Mouse (Mus musculus): Measurements from ENCODE around the gene Dpy19l3. TPM values are rescaled to one million over a fixed set of nuclear protein-coding genes. Genes with fewer than 3 reads are reported as not detected.
A peak's percentile ranks its signal among the peaks of the same experiment; 100 is the strongest.

Dpy19l3 gene
- 10 to 100 TPM; 48.2 to 62.0 TPM for total RNA-seq (2021)
- long read RNA-seq, experiment 1, full-length matches to known transcripts = 1 of 12 reads
- long read RNA-seq, experiment 1, partial matches to known transcripts = 3 of 12 reads
- long read RNA-seq, experiment 1, other reads (novel, unspliced or antisense) = 8 of 12 reads
- long read RNA-seq, experiment 2, full-length matches to known transcripts = 1 of 2 reads
- long read RNA-seq, experiment 2, partial matches to known transcripts = 0 of 2 reads
- long read RNA-seq, experiment 2, other reads (novel, unspliced or antisense) = 1 of 2 reads

DNA sequence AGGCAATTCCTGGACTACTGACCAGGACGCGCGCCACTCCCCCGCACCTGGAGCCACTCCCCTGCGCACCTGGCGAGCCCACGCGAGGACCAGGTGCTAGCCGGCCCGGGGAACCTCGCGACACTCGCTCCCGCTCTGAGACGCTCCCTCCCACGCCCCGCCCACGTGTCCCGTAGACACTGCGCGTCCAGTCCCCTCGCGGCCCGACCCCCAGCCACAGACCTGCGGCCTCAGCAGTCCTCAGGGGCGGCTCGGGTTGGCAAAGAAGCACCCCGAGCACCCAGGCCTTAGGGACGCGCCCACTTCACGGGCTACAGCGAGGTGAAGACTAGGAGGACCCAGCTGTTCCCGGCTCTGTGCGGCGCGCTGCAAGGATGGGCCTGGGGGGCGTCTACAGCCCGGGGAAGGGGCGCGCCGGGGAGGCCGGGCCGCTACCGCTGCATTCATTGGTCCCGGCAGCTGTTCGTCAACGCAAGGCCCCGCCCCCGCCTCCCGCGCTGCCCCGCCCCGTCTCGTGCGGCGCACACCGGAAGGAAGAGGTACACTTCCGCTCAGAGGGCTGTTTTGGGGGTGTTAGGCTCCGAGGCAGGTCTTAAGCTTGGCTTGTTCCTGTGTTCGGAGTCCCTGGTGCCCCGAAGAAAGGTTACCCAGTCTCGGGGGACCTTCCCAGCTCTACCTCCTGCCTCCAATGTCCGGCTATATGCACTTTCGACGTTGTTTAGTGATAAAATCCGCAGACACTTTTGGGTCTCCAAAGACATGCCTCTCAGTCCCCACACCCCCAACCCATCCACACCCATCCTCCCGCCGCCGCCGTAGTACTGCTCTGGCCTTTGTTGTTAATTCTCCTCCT lies at the start of gene Dpy19l3:
TSS of gene Dpy19l3 (minus strand) at position 422 of the 853 bp plus-strand sequence.
- peak; percentile 93 for DNase-seq

DNA sequence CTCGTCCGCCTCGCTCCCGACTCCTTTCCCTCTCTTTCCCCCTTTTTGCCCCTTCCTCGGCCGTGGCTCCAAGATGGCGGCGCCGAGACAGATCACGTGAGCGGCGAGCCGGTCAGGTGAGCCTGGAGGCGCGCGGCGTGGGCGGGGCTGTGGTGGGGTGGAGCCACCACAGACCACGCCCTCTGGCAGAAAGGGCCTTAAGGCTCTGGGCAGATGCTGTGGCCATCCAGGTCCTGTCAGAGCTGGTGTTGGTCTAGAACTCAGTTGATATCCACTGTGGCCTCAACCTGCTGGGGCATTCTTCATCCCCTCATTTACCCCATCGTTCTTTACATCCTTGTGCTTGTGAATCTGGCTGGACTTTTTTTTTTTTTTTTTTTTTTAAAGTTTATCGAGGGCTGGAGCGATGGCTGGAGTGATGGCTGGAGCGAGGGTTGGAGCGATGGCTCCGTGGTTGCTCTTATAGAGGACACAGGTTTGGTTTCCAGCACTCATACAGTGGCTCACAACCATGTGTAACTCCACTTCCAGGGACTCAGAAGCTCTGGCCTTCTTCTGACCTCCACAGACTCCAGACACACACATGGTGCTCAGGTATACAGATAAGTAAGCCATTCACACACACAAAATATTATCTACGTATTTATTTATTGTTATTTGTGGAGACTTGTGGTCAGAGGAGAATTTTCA lies 48.8 kb upstream of the Dpy19l3 start, which contains the start of gene Zfp507:
TSS of gene Zfp507 (minus strand) at position 98 of the 690 bp plus-strand sequence.
- peak; percentile 92 for DNase-seq

DNA sequence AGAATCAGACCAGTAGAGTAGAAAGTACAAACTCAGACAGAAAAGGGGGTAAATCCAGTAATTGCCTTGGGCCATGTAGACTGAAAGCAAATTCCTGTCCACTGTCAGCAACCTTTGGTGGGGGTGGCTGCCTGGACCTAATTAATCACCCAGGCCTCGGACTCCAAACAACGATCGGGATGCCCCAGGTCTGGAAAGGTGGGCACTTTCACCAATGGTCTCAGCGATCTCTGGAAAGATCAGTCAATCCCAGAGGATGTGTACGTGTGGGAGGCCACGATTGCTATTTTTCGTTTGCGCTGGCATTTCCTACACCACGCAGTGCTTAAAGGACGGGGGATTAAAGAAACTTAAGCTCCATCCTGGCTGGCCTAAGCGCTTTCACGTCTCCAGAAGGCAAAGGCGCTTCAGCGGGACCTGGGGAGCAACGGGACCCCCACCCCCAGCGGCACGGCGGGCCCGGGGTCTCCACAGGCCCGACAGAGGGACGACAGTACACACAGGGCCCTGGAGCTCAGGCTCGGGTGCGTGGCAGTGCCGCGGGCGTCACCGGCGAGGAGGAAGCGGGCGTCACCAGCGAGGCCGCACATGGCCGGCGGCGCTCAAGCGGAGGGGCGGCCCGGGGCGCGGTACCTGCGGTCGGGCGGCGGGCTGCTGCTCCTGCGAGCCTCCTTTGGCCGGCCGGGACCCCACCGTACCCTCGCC lies 48.1 kb upstream of the Dpy19l3 start:
- DNase-seq = peak; percentile 25 to 41

DNA sequence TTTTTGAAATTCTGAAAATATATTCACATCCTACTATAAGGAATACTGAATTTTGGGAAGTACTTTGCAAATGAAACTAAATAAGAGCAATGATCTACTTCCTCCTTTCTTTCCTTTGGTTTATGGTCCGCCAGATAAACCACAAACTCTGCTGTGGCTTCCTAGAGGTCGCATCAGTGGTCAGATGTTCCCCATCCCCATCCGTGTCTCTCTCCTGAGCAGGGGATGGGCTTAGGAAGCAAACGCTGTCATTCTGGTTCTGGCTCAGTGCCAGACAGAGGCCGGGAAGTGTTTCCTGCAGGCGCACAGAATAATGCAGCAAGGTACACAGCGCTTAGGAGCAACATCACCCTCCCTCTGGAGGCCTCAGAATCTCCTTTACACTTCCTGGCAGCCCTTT lies 41.9 kb upstream of the Dpy19l3 start:
- peak; percentile 27 to 28 for DNase-seq

DNA sequence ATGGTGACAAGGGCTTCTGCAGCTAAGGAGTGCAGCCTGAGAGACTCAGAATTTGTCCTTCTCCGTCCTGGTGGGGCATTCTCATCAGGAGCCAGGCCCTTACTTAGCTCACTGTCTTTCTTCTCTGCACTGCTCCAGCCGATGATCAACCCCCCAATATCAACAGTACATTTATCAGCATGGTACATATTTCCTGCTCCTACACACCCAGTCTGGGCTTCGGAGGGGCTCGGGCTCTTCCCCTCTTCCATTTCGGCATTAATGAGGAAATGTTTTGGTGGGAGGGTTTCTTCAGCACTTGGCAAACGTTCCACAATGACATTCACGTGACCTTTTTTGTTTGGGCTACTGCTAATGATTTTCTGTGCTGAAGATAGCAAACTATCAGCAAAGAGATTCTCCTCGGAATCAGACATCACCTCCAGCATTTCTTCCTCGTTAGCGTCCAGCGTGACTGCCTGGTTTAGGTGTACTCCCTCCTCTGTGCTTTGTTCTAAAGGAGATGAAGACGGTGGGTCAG lies 40.0 kb upstream of the Dpy19l3 start:
- DNase-seq = no peak

DNA sequence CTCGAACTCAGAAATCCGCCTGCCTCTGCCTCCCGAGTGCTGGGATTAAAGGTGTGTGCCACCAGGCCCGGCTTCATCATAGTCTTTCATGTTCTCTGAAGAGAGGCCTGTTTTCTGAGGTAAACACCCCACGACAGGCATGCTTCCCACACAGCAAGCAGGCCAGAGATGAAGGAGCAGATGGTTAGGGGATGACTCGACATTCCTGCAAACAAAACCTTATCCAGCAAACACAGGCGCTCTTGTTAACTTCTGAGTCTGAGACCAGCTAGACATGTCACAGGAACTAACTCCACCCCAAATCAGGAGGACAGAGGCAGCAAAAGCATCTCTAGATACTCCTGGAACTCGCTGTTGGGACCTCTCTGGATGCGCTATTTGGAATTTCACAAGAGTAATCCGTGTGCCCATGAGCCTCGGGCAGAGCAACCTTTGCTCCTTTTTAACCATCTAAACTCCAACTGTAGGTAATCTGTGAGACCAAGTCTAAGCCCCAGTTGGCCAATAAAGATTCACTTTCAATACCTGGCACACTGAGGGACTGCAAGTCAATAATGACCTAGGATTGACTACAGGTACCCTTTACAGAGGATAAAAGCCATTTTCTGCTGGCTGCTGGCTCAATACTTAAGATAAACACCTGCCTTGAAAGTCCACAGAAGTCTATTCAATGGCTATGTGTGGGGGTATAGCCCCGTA lies 38.0 kb upstream of the Dpy19l3 start:
- DNase-seq = no peak

DNA sequence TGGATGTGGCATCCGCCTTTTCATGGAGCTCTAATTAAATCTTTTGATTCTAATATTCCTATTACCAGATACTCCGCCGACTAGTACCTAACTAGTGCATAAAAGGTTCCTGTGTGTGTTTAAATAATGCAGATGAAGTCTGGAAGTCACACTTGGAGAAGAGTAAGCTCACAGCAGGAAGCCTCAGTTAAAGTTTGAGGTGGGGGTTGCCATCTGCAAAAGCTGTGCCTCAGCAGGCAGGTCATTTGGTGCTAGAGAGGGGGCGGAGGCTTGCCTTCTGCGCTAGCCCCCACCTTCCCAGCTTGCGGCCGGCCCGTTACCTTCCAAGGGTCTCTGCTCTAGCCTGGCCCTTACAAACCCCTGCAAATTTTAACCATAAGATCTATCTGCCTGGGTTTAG lies 36.7 kb upstream of the Dpy19l3 start:
- DNase-seq = no peak

DNA sequence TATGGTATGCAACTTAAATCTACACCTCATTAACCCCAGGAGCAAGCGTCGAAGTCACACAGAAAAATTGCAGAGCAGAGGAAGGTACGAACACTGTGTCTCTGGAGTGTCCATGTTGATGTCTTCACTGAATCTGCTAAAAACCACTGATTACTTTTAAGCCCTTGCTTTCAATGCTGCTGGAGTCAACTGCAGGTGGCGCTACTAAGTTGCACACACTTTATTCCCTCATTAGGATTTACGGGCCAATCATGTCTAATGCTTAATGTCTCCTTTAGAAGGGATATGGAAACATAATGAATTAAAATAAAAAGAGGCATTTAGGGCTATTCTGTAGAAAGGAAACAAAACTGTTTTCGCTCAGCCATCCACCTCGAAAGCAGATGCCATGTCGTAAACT lies 35.9 kb upstream of the Dpy19l3 start:
- peak; percentile 15 to 21 for DNase-seq

DNA sequence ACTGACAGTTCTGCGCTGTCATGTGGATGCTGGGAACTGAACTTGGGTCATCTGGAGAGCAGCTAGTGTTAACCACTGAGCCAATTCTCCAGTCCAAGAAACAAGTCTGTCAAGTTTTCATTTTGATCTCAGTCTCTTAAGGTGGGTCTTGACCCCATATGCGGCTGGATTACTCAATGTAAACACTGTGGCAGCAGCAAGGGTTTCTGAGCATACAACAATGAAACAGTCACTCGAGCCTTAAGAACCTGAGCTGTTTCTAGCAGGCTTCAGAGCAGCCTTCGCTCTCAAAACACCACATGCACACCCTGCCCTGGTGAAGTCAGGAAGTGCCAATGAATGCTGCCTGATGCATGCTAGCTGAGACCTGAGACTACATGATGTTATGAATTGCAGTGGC lies 31.3 kb upstream of the Dpy19l3 start:
- no peak for DNase-seq

DNA sequence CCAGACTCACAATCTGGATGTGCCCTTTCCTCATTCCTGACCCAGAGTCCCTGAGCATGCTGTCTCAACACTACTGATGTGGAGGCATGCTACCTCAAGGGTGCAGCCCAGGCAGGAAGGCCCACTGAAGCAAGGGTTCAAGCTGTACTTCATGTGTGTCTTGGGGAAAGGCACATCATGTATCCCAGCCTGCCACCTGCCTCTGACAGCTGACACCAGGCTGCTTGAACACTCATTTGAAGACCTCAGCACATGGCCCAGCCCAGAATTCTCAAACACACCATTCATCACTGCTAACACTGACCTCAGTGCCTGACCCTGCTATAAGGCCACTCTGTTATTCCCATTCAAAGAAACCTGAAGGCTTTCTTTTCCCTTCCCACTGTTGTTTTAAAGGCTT lies 28.0 kb upstream of the Dpy19l3 start:
- DNase-seq = no peak

DNA sequence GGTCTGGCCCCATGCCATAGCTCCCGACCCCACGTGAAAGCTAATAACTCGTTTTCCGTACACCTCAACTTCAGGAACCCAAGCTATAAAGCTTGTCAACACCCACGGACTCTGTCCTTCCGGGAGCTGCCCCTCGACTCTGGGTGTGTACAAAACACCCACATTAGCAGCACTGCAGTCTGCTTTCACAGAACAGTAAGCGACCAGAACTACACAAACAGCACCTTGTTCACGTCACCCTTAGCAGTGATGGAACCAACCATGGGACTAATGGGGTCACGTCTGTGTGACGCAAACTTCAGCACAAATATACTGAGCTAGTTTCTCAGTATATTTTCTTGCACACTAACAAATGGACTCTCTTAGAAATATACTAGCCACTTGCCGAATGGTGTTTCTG lies 19.9 kb upstream of the Dpy19l3 start:
- no peak for DNase-seq

DNA sequence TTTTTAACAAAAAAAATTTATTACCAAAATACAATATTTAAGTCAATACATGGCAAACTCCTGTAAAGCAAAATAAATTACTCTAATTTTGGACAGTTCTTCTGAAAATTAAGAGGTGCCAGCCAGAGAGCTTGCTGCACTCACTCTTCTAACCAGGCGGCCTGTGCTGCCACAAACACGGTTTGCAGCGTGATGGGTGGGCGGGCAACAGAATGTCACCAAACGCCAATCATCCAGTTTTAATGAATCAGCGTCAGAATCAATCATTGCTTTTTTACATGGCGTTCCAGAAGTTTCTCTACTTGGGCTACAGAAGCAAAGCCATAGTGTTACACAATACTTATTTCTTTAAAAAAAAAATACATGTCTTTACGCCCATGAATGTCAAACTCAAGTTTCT lies 18.1 kb upstream of the Dpy19l3 start:
- DNase-seq = no peak

DNA sequence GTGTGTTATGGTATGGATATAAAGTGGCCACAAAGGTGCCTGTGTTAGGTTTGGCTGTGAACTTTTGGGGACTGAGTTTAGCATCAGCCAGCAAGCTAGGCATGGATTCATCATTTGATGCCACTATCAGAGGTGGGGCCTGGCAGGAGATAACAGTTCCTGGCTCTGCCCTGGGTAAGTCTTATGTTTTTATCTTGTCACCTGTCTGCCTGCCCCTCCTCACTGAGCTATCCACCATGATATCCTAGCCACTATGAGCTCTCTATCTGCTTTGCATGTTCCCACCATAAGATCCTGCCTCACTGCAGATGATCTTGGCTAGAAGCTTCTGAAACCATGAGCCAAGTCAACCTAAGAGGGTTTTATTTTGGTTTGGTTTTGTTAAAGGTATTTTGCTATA lies 16.9 kb upstream of the Dpy19l3 start:
- no peak for DNase-seq

DNA sequence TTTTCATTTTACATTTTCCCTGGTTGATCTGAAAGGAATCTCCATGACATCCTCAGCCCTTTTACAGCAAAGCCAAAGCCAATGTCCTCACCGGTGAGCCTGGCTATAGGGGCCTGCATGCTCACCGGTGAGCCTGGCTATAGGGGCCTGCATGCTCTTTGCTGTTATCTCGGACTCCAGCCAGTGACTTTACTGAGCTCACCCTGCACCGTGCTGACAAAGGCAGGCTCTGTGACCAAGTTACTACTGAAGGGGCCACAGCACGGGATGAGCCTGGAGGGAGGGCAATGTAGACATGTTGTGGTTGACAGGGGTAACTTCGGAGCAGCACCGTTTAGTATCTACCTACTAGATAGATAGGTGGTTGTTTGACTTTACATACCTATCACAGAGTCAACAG lies 15.9 kb upstream of the Dpy19l3 start:
- no peak for DNase-seq

DNA sequence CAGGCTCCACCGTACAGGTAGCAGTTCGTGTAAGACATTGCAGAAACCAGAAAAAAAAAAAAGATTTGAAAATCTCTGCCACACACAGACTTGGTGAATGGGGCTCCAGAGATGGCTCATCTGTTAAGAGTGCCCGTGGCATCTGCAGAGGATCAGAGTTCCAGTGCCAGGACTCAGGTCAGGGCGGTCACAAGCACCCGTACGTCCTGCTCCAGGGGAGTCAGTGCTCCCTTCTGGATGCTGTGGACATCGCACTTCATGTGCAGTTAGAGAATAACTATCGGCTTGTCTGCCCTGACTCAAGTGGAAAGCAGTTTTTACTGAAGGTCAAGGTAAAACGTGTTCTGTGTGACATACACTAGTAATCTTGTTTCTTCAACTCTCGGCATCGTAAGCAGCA lies 10.2 kb upstream of the Dpy19l3 start:
- DNase-seq = peak in 1 of 2 experiments; percentile 24

DNA sequence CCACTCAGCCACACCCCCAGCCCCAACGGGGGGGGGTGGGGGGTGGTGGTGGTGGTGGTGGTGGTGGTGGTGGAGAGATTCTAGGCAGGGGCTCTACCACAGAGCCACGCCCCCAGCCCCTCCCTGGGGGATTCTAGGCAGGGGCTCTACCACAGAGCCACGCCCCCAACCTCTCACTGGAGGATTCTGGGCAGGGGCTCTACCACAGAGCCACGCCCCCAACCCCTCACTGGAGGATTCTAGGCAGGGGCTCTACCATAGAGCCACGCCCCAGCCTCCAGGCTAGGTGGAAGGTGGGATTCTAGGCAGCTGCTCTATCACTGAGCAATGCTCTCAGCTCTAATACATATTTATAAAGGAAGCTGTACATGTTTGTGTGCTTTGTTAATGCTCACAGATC lies 7.5 kb upstream of the Dpy19l3 start:
- DNase-seq = no peak

DNA sequence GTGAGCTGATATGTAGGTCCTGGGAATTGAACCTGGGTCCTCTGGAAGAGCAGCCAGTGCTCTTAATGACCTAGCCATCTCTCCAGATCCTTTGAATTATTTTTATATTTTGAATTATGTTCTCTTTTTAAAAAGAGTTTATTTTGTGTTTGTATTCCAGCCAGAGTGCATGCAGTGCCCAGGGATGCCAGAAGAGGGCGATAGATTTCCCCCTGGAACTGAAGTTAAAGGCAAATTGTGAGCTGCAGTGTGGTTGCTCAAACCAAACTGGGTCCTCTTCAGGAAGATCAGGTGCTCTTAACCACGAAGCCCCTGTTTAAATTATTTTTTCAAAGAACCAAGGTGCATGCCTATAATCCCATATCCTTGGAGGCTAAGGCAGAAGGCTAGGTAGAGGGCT lies 5.3 kb upstream of the Dpy19l3 start:
- no peak for DNase-seq

DNA sequence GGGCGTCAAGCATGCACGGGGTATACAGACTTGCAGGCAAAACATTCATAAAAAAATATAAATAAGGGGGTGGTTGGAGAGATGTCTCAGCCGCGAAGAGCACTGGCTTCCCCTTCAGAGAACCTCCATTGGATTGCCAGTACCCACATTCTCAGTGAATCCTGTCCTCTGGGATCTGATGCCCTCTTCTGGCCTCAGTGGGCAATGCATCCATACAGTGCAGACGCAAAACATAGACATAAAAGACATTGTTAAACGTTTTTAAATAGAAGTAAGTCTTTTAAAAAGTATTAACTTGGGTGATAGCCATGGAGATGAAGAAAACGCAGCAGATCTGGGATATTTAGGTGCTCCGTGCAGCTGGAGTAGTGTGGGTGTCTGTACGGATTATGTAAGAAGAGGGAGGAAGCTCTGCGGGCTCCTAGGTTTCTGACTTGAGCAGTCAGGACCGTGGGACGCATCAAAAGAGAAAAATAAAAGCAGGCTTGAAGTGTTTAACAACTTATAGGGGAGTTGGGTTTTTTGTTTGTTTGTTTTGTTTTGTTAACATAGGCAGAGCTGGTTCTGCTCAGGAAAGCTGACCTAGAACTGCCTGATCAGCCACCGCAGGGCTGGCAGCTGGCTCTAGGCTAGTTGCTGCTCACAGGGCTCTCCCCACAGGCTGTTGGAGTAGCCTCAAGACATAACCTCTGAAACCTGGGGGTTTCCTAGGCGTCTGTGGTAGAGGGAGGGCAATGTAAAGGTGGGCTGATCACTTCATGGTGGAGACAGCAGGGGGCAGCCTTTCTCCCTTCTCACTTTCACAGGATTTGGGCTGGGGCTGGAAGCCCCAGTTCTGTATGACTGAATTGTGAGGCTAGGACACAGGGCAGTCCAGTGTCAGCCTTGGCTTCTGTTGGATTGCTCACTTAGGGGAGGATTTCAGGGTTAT lies 2.5 kb upstream of the Dpy19l3 start:
- peak in 1 of 2 experiments; percentile 30 for DNase-seq

DNA sequence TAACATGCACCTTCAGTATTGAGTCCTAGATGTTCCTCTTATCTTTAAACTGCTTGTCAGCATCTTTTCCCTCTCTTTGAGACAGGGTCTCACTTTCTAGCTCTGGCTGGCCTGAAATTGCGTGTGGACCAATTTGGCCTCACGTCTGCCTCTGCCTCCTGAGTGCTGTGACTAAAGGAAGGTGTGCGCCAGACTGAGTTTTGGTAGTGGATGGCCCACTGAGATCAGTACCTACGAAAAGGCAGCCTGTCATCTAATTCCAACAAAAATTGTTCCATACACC lies 573 bp upstream of the Dpy19l3 start:
- DNase-seq = no peak

DNA sequence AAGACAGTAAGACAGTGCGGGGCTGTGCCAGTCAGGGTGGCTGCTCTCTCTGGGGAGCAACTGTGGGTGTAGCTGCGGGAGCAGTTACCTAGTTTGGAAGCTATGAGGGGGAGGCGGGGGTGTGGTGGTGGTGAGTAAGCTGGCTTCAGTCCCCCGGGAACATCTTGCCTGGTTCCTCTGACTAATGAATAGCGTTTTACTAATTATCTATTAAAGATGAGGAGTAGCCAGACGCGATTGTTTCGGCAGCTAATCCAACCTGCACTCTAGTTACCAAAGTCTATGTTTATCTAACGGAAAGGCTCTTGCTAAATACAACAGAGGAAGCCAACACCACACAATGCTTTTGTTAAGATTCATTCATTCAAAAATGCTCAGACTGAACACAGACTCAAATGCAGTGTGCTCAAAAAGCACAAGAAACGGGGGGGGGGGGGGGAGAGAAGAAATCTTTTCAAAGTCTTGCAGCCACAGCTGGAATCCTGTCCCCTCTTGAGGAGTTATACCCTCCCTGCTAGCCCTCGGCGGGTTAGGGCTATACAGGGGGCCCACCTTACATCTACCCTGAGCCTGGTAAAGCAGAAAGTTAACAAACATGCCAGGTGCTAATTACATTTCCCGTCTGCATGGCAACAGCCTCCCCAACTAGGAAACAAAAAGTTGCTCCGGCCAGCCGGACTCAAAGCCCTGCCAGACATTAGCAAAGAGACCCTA lies 778 bp downstream of the Dpy19l3 start:
- DNase-seq = peak in 1 of 2 experiments; percentile 46

Data from adrenal gland, postnatal 36 days (tissue).